Mouse (Mus musculus) brain, embryonic 14.5 days (tissue): ENCODE measurements at regions not wholly inside any gene's neighbourhood (a gene's known extent, or its start where the extent isn't known, plus 50 kb on each side); places are given as distances from the start of the nearest gene placed in this dataset.

ENCODE experiments used
- CTCF ChIP-seq: fragments of 200-500 bp; IDR thresholded peaks from 2 replicates; pipeline ENCODE4 v1.5.1; 2012; ENCODE audit warnings: inconsistent platforms, mild to moderate bottlenecking, moderate library complexity, borderline replicate concordance; ENCODE audit not compliant: insufficient read depth, insufficient read length; ENCODE audit errors: extremely low read depth
- POLR2A ChIP-seq: fragments of 200-500 bp; IDR thresholded peaks from 2 replicates; pipeline ENCODE4 v1.6.1; 2012; ENCODE audit warnings: mild to moderate bottlenecking, inconsistent platforms, borderline replicate concordance; ENCODE audit not compliant: poor library complexity, insufficient read depth, insufficient read length, severe bottlenecking; ENCODE audit errors: extremely low read depth

DNA sequence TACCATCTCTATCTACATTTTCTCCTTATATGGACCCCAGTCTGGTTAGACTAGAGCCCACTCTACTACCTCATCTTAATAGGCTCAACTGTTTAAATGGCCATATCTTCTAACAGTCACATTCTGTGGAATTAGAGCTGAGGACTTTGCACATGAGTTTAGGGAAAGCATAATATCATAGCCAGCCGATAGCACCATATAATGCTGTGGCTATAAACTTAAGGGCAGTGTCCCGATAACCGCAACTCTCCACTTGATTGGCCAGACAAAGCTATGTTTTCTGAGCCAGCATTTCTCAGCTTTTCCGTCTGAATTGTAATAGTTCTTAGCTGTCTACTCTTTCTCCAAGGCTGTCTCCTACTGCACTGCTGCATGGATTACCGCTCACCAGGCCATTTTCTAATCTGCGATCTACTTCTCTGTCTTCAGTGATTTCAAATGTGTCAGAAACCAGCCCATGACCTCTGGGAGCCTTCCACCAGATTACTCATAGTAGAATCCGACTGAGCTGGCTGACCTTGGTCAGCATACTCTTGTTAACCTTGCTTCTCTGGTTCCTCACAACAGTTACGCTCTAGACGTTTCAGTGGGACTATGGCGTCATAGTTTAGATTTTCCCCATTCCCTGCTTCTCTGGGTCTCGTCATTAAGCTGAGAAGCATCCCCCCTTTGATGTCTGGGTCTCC is 152.8 kb downstream of the Klf5 start:
- TF ChIP-seq CTCF, result no peak
- no peak for TF ChIP-seq POLR2A
